Mouse (Mus musculus) G1E (cell line): ENCODE results near the gene Slc2a13. TPM values are rescaled to one million over a fixed set of nuclear protein-coding genes. Genes with fewer than 3 reads are reported as not detected.

Experiments
- ATAC-seq: 2 replicates; pipeline ENCODE4 v1.8.0; 2016; ENCODE audit warnings: mild to moderate bottlenecking; ENCODE audit not compliant: insufficient number of reproducible peaks, poor library complexity, low FRiP score, severe bottlenecking; ENCODE audit errors: extremely low read depth
- DNase-seq: peaks from one replicate; pipeline ENCODE4 v3.0.0; 2012; ENCODE audit warnings: low spot score
- H3K27me3 ChIP-seq: 2 replicates; pipeline ENCODE4 v1.6.1; 2012; ENCODE audit warnings: mild to moderate bottlenecking, low read length, inconsistent platforms; ENCODE audit not compliant: insufficient read depth
- H3K36me3 ChIP-seq: replicated peaks from 2 replicates; pipeline ENCODE3; 2012; ENCODE audit warnings: mild to moderate bottlenecking, inconsistent platforms
- H3K4me1 ChIP-seq: 2 replicates; pipeline ENCODE4 v1.6.1; 2012; ENCODE audit warnings: low read depth, low read length, inconsistent platforms, mixed read lengths; ENCODE audit not compliant: insufficient read depth
- H3K4me3 ChIP-seq: 2 replicates; pipeline ENCODE4 v1.5.1; 2012; ENCODE audit warnings: low read depth, mild to moderate bottlenecking, inconsistent platforms, low read length, moderate library complexity, mixed read lengths
- H3K9me3 ChIP-seq: replicated peaks from 2 replicates; pipeline ENCODE4 v1.6.1; 2012; ENCODE audit warnings: inconsistent platforms
- CTCF ChIP-seq: IDR thresholded peaks from 2 replicates; pipeline ENCODE4 v1.5.1; 2012; ENCODE audit warnings: low read depth, low read length, inconsistent platforms, mixed read lengths
- GATA1 ChIP-seq: IDR thresholded peaks from 2 replicates; pipeline ENCODE4 v1.6.1; 2012; ENCODE audit warnings: borderline replicate concordance, low read length, inconsistent platforms, mixed read lengths
- GATA2 ChIP-seq: IDR thresholded peaks from 2 replicates; pipeline ENCODE4 v1.6.1; 2012; ENCODE audit warnings: low read depth, low read length, inconsistent platforms, borderline replicate concordance
- POLR2AphosphoS5 ChIP-seq: IDR thresholded peaks from 2 replicates; pipeline ENCODE4 v1.6.1; 2012; ENCODE audit warnings: low read depth, low read length, inconsistent platforms; ENCODE audit not compliant: insufficient replicate concordance
- TAL1 ChIP-seq: conservative IDR thresholded peaks from 2 replicates; pipeline ENCODE4 v1.6.1; 2012; ENCODE audit warnings: low read depth, low read length, inconsistent platforms, mixed read lengths
- polyA plus RNA-seq: library from polyadenylated mRNA; stranded (reverse); fragments of >175 nt; gene quantifications from 2 replicates; pipeline ENCODE4 v1.2.3, GENCODE M21; 2012
- total RNA-seq, 2 experiments: library from RNA; stranded (forward) in 1 of 2; stranded (reverse) in 1 of 2; fragments of 200-1000 nt in 1 of 2; fragments of >200 nt in 1 of 2; fragmentation: Nextera tagmentation in 1 of 2; gene quantifications; 2 replicates each; pipeline ENCODE4 v1.2.3; 2014 to 2017

Gene Slc2a13
- total and polyA plus RNA-seq, 3 experiments = 0.05 TPM; not detected in 2

DNA sequence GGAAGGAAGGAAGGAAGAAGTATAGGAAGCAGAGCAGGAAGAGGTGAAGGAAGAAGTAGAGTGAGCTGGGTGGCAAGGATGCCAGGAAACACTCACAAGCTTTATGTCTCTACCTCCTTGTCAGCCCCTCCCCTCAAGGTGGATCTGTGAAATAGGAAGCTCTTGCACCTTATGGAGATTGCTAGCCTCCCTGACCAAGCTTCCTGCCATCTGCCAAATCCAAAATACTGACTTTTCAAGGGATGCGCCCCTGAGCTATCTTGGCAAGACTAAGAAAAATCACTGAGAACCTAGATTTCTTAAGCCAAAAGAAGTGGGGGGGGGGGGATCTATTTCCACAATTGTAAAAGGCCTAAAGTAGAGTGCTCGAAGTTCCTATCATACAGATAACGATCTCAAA lies 46.9 kb downstream of the Slc2a13 start:
- Histone ChIP-seq H3K36me3 (no peaks in the 10 kb centered on the region), H3K4me3 (no peak overlapping the region), H3K4me1 (no peaks in the 10 kb centered on the region), H3K9me3 (peaks cover 44% of the 10 kb centered on the region), H3K27me3 (no peaks in the 10 kb centered on the region)
- ATAC-seq (no peak), DNase-seq (no peak)
- no peak for TF ChIP-seq CTCF
- TF ChIP-seq GATA2 = no peak
- TF ChIP-seq TAL1 = no peak
- no peak for TF ChIP-seq POLR2AphosphoS5
- no peak for TF ChIP-seq GATA1

DNA sequence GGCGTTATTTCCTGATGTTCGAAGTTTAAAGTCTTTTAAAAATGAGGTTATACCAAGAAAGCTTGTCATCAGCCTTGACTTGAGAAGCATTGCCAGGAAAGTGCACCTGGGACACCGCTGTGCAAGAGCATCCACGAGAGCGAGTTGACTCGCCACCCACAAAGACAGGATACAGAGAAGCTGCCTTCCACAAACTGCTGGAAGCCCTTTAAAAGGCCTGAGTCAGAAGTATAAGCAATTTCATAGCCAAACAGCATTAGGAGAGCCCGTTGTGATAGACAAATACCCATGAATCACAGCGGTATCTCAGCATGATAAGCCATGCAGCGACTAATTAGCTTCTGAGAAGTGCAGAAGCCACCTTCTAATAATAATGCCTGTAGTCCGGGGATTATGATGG lies 48.6 kb downstream of the Slc2a13 start:
- H3K4me3 ChIP-seq = no peak overlapping the region
- DNase-seq (no peak), ATAC-seq (no peak)
- no peaks in the 10 kb centered on the region for H3K4me1 ChIP-seq
- no peaks in the 10 kb centered on the region for H3K27me3 ChIP-seq
- peaks cover 45% of the 10 kb centered on the region for H3K9me3 ChIP-seq
- no peaks in the 10 kb centered on the region for H3K36me3 ChIP-seq
- TF ChIP-seq CTCF = no peak
- TF ChIP-seq GATA1 = no peak
- TF ChIP-seq GATA2 = no peak
- no peak for TF ChIP-seq TAL1
- no peak for TF ChIP-seq POLR2AphosphoS5

DNA sequence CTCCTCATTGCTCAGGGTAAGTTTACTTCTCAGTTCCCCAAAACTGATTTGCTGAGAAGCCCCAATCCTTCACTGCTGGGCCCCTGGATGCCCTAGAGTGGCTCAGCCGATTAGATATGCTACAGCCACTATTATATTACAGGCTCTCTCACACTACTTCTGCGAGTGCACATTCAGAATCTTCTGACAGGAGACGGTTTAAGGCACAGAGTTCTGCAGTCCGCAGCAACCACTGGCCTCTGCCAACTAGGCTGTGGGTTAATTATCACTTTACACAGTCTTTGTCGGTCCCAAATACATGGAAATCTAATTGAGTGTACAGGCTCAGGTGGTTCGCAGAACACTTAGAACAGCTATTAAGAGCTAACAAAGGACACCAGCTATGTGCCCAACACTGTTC lies 69.8 kb downstream of the Slc2a13 start:
- ATAC-seq = no peak
- H3K4me1 ChIP-seq = no peaks in the 10 kb centered on the region
- H3K4me3 ChIP-seq = no peak overlapping the region
- TF ChIP-seq GATA2 = no peak
- no peak for TF ChIP-seq POLR2AphosphoS5
- no peak for TF ChIP-seq GATA1
- TF ChIP-seq TAL1 = no peak
- no peak for TF ChIP-seq CTCF
- no peaks in the 10 kb centered on the region for H3K27me3 ChIP-seq
- H3K9me3 ChIP-seq = peaks cover 29% of the 10 kb centered on the region
- H3K36me3 ChIP-seq = no peaks in the 10 kb centered on the region
- no peak for DNase-seq

DNA sequence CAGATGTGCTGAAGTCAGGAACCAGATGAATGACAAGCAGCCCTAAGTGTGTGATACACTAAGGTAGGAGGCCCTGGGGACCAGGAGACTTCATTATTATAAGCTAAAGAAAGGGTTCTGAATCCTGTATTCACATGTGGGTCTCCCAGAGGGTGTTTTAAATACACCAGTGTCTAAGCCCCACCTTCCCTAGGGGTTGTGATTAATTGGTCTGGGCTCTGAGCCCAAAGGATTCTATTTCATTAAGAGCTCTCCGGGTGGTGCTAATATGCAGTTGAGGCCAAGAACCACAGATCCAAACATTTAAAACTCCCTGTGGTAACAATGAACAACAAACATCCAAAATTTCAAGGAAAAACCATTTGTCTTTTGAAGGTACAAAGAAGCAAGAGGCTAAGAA lies 70.4 kb downstream of the Slc2a13 start:
- DNase-seq (no peak), ATAC-seq (no peak)
- Histone ChIP-seq H3K27me3 (no peaks in the 10 kb centered on the region), H3K4me3 (no peak overlapping the region), H3K36me3 (no peaks in the 10 kb centered on the region), H3K4me1 (no peaks in the 10 kb centered on the region), H3K9me3 (peaks cover 35% of the 10 kb centered on the region)
- no peak for TF ChIP-seq POLR2AphosphoS5
- TF ChIP-seq GATA1 = no peak
- no peak for TF ChIP-seq CTCF
- no peak for TF ChIP-seq GATA2
- no peak for TF ChIP-seq TAL1

DNA sequence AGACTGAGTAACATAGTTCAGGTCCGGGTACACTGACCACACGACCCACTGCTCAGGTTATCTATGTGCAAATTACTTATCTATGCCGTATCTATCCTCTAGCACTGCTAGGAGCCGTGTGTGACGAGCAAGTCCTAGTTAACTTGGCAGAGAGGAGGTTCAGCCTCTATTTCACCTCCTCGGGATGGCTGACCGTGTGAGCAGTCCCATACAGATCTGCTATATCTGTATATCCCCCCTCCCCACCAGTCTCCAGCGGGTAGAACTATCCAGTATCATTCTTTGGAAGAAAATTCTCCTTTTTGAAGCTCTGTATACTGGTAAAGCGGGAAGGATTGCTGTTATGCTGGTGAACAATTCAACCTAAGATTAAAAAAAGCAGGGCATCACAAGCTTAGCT lies 70.8 kb downstream of the Slc2a13 start:
- DNase-seq (no peak), ATAC-seq (no peak)
- no peak for TF ChIP-seq POLR2AphosphoS5
- TF ChIP-seq GATA2 = no peak
- TF ChIP-seq TAL1 = no peak
- no peak for TF ChIP-seq GATA1
- no peak for TF ChIP-seq CTCF
- Histone ChIP-seq H3K4me1 (no peaks in the 10 kb centered on the region), H3K4me3 (no peak overlapping the region), H3K36me3 (no peaks in the 10 kb centered on the region), H3K9me3 (peaks cover 40% of the 10 kb centered on the region), H3K27me3 (no peaks in the 10 kb centered on the region)

DNA sequence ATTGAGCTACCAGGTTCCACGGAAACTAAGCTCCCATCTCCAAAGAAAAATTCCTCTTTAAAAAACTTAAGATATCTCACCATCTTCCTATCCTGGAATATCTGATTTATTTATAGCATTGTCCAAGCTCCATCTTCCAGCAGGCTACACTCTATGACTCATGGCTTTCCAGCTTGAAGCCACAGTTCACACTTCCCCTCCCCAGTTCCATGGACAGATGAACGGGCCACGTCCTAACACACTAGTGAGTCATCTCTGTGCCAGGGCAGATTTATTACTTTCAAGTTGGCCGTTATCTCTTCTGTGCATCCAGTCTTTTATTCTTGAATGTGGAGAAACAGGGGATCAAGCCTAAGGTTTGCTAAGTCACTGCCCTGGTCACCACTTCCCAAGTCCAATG lies 78.0 kb downstream of the Slc2a13 start:
- Histone ChIP-seq H3K27me3 (no peaks in the 10 kb centered on the region), H3K4me1 (no peaks in the 10 kb centered on the region), H3K36me3 (no peaks in the 10 kb centered on the region), H3K4me3 (no peak overlapping the region), H3K9me3 (peaks cover 36% of the 10 kb centered on the region)
- ATAC-seq (no peak), DNase-seq (no peak)
- TF ChIP-seq TAL1 (no peak), GATA1 (no peak), GATA2 (no peak), CTCF (no peak), POLR2AphosphoS5 (no peak)
